Comparison of ENCODE assay signal across 14 mouse cellular contexts in the genomic region with DNA sequence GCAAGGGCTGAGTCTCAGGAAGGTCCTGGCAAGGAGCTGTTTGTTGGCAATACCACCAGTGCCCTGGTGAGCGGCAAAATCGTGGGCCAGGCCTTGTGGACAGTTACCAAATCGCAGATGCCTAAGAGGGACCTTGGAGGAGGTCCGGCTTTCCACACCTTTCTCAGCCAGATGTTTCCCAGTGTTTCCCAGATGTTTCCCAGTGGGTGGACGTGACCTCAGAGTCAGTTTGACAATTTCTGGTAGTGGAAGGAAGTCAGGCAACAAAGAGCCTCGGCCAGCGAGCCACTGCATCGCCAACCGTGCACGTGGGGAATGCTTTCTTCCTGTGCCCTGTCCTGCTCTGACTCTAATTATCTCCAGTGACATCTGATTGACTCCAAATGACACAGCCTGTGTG.
DNase-seq lines count a peak whose midpoint lies in the region; ATAC-seq and TF ChIP-seq lines count a peak whose summit lies in the region.
"Had no signal": no experiment of that assay in that cellular context is flagged by ENCODE, and none has a peak within 500 bp of the region (broad histone marks: within the 10 kb centered on the region; RNA-seq: fewer than 3 reads in every experiment).

No protein-coding gene starts in this region.

- no peaks in the 10 kb centered on the region for H3K9me3 ChIP-seq in forebrain, embryonic 10.5 days
- H3K9me3 ChIP-seq in forebrain, postnatal 0 days (ENCODE audit: low read length): no peaks in the 10 kb centered on the region
- H3K9me3 ChIP-seq in intestine, embryonic 16.5 days (ENCODE audit: control insufficient read depth, low read length): no peaks in the 10 kb centered on the region
- H3K9me3 ChIP-seq in intestine, postnatal 0 days (ENCODE audit: control insufficient read depth): no peaks in the 10 kb centered on the region
- no peaks in the 10 kb centered on the region for H3K9me3 ChIP-seq in neural tube, embryonic 11.5 days (ENCODE audit: control insufficient read depth, low read length)
- H3K9me3 ChIP-seq: G1E; liver, embryonic 15.5 days; megakaryocyte, embryonic 14.5 days had no signal

- WGBS in forebrain, embryonic 10.5 days: 67% methylated on average over 10 of the region's 10 CpGs
- 69% methylated on average over 10 of the region's 10 CpGs for WGBS in forebrain, postnatal 0 days
- 64% methylated on average over 10 of the region's 10 CpGs for WGBS in intestine, embryonic 16.5 days
- WGBS in intestine, postnatal 0 days: 63% methylated on average over 10 of the region's 10 CpGs
- WGBS in neural tube, embryonic 11.5 days: 52% methylated on average over 10 of the region's 10 CpGs

- TF ChIP-seq CTCF in forebrain, postnatal 0 days (IDR thresholded peaks at IDR 0.05; ENCODE audit: low read depth): no peak
- TF ChIP-seq CTCF in intestine, postnatal 0 days (IDR thresholded peaks at IDR 0.05; ENCODE audit: low read depth): no peak

- no peak overlapping the region for H3K4me2 ChIP-seq in forebrain, postnatal 0 days (ENCODE audit: low read depth)
- no peak overlapping the region for H3K4me2 ChIP-seq in intestine, embryonic 16.5 days (ENCODE audit: low read depth, low read length)
- no peak overlapping the region for H3K4me2 ChIP-seq in intestine, postnatal 0 days (replicated peaks; ENCODE audit: low read depth)
- no peak overlapping the region for H3K4me2 ChIP-seq in neural tube, embryonic 11.5 days (ENCODE audit: low read depth)
- H3K4me2 ChIP-seq: liver, embryonic 15.5 days had no signal

- peaks cover 43% of the 10 kb centered on the region for H3K4me1 ChIP-seq in forebrain, embryonic 10.5 days
- no peaks in the 10 kb centered on the region for H3K4me1 ChIP-seq in forebrain, postnatal 0 days (ENCODE audit: insufficient read depth)
- H3K4me1 ChIP-seq in intestine, embryonic 16.5 days (ENCODE audit: control insufficient read depth, insufficient read depth, low read length): peaks cover 51% of the 10 kb centered on the region
- peaks cover 13% of the 10 kb centered on the region; the same call in 1 of the 2 replicates for H3K4me1 ChIP-seq in intestine, postnatal 0 days (replicated peaks; ENCODE audit: control insufficient read depth, insufficient read depth, low read length)
- H3K4me1 ChIP-seq in neural tube, embryonic 11.5 days (ENCODE audit: control insufficient read depth, insufficient read depth, low read length): peaks cover 9% of the 10 kb centered on the region

- H3K4me3 ChIP-seq in forebrain, embryonic 10.5 days: no peak overlapping the region
- H3K4me3 ChIP-seq in forebrain, postnatal 0 days (ENCODE audit: low read depth, low read length): no peak overlapping the region
- H3K4me3 ChIP-seq in intestine, embryonic 16.5 days (ENCODE audit: low read length): no peak overlapping the region
- H3K4me3 ChIP-seq in intestine, postnatal 0 days (ENCODE audit: low read depth, low read length): no peak overlapping the region
- no peak overlapping the region for H3K4me3 ChIP-seq in neural tube, embryonic 11.5 days (ENCODE audit: low read depth, low read length)
- H3K4me3 ChIP-seq: liver, embryonic 15.5 days; megakaryocyte, embryonic 14.5 days had no signal

- H3K9ac ChIP-seq in forebrain, postnatal 0 days: no peak overlapping the region
- H3K9ac ChIP-seq in intestine, embryonic 16.5 days (ENCODE audit: low read depth, low read length): no peak overlapping the region
- no peak overlapping the region for H3K9ac ChIP-seq in intestine, postnatal 0 days (ENCODE audit: low read depth, low read length)
- H3K9ac ChIP-seq in neural tube, embryonic 11.5 days (ENCODE audit: low read length): no peak overlapping the region
- H3K9ac ChIP-seq: liver, embryonic 15.5 days had no signal

- no peak for DNase-seq in forebrain, embryonic 10.5 days (ENCODE audit: extremely low spot score, low spot score)
- DNase-seq in forebrain, postnatal 0 days: no peak
- peak; percentile 71 to 89 for DNase-seq in cerebellum, postnatal 14 days
- DNase-seq in neural tube, embryonic 11.5 days (ENCODE audit: low spot score): no peak
- no peak for DNase-seq in frontal cortex, postnatal 25 days (ENCODE audit: low spot score in 2 of 2)
- no peak for DNase-seq in left cerebral cortex, adult 8-10 months (ENCODE audit: low spot score in 2 of 2)
- DNase-seq: B cell, adult 2 months; kidney, adult 2 months; thymus, adult 18-20 months had no signal

- 0 out of 2 replicates have a peak overlapping the region, but pooled peaks have one; percentile 30 for H3K27ac ChIP-seq in forebrain, embryonic 10.5 days
- H3K27ac ChIP-seq in forebrain, postnatal 0 days (ENCODE audit: low read depth, low read length): no peak overlapping the region
- peak overlapping the region; percentile 47 for H3K27ac ChIP-seq in intestine, embryonic 16.5 days (ENCODE audit: low read length)
- H3K27ac ChIP-seq in intestine, postnatal 0 days (ENCODE audit: low read depth, low read length): no peak overlapping the region
- H3K27ac ChIP-seq in neural tube, embryonic 11.5 days (ENCODE audit: low read depth, low read length): peak overlapping the region; percentile 10; the same call in 1 of the 2 replicates
- H3K27ac ChIP-seq: liver, embryonic 15.5 days had no signal

- ATAC-seq in forebrain, postnatal 0 days: no peak
- no peak for ATAC-seq in intestine, embryonic 16.5 days
- no peak for ATAC-seq in intestine, postnatal 0 days
- no peak for ATAC-seq in neural tube, embryonic 11.5 days (ENCODE audit: insufficient read depth, low FRiP score, low TSS enrichment)

- H3K36me3 ChIP-seq in forebrain, embryonic 10.5 days (replicated peaks): no peaks in the 10 kb centered on the region
- no peaks in the 10 kb centered on the region for H3K36me3 ChIP-seq in forebrain, postnatal 0 days (ENCODE audit: insufficient read depth)
- no peaks in the 10 kb centered on the region for H3K36me3 ChIP-seq in intestine, embryonic 16.5 days (ENCODE audit: control insufficient read depth, insufficient read depth, low read length)
- no peaks in the 10 kb centered on the region for H3K36me3 ChIP-seq in intestine, postnatal 0 days (ENCODE audit: control insufficient read depth, insufficient read depth)
- H3K36me3 ChIP-seq in neural tube, embryonic 11.5 days (ENCODE audit: control insufficient read depth, insufficient read depth, low read length): no peaks in the 10 kb centered on the region
- H3K36me3 ChIP-seq: G1E; liver, embryonic 15.5 days had no signal

- no peaks in the 10 kb centered on the region for H3K27me3 ChIP-seq in forebrain, embryonic 10.5 days (ENCODE audit: poor library complexity, severe bottlenecking)
- H3K27me3 ChIP-seq in forebrain, postnatal 0 days (ENCODE audit: insufficient read depth, low read length): no peaks in the 10 kb centered on the region
- H3K27me3 ChIP-seq in intestine, embryonic 16.5 days (replicated peaks; ENCODE audit: control insufficient read depth, insufficient read depth, low read length): no peaks in the 10 kb centered on the region
- no peaks in the 10 kb centered on the region for H3K27me3 ChIP-seq in intestine, postnatal 0 days (replicated peaks; ENCODE audit: control insufficient read depth, insufficient read depth, low read length)
- H3K27me3 ChIP-seq in neural tube, embryonic 11.5 days (ENCODE audit: control insufficient read depth, insufficient read depth, low read length): no peaks in the 10 kb centered on the region
- H3K27me3 ChIP-seq: liver, embryonic 15.5 days had no signal

Comparison
In these comparisons a context has a peak if more than half of its experiments do, and no peak if none do; other contexts are left out.
1. H3K27ac ChIP-seq: peak in forebrain, embryonic 10.5 days (single experiment), intestine, embryonic 16.5 days (single experiment) and neural tube, embryonic 11.5 days (single experiment); none in forebrain, postnatal 0 days (single experiment) and intestine, postnatal 0 days (single experiment).
2. DNase-seq: peak in cerebellum, postnatal 14 days (2 of 2); none in forebrain, embryonic 10.5 days (single experiment), forebrain, postnatal 0 days (single experiment), neural tube, embryonic 11.5 days (single experiment), frontal cortex, postnatal 25 days (0 of 2) and left cerebral cortex, adult 8-10 months (0 of 2).